Mouse (Mus musculus): ENCODE results near the gene Cdk5r2. TPM values are rescaled to one million over a fixed set of nuclear protein-coding genes. Genes with fewer than 3 reads are reported as not detected.
A peak's percentile ranks its signal among the peaks of the same experiment; 100 is the strongest.

The Cdk5r2 gene
- polyA plus RNA-seq (2014; fragmentation: Nextera tagmentation; extraction: Ambion mirVana) = 0.33 and 0.46 TPM in 2 replicates

- Histone ChIP-seq H3K9me3 (ENCODE audit: control insufficient read depth, low read depth, low read length) (no peaks in the 10 kb centered on the region), H3K4me1 (ENCODE audit: control insufficient read depth, insufficient read depth, low read length) (peaks cover 22% of the 10 kb centered on the region), H3K27me3 (ENCODE audit: control insufficient read depth, insufficient read depth, low read length) (peaks cover 64% of the 10 kb centered on the region), H3K4me3 (ENCODE audit: low read depth, low read length) (peak within 1 kb of the TSS; percentile 40), H3K9ac (replicated peaks; ENCODE audit: low read depth, low read length) (no peak within 1 kb of the TSS), H3K4me2 (replicated peaks; ENCODE audit: low read depth, low read length) (peak within 1 kb of the TSS; percentile 80), H3K36me3 (ENCODE audit: control insufficient read depth, insufficient read depth, low read length) (no peaks in the 10 kb centered on the region), H3K27ac (ENCODE audit: low read length) (no peak within 1 kb of the TSS)
- ATAC-seq (ENCODE audit: insufficient number of reproducible peaks, insufficient read depth, low FRiP score, low read depth) = peak; percentile 89
- 2% methylated on average over 35 of the region's 39 CpGs for whole genome bisulfite sequencing
Measured at GRCm38 (mm10) chr1:74854306-74855056, at the start of gene Cdk5r2. Cdk5r2 (plus strand) TSS chr1:74854934.

- no peak for ATAC-seq (ENCODE audit: insufficient number of reproducible peaks, insufficient read depth, low FRiP score, low read depth)
- WGBS = 21% methylated on average over 4 of the region's 4 CpGs
- Histone ChIP-seq H3K4me2 (replicated peaks; ENCODE audit: low read depth, low read length) (no peak overlapping the region), H3K4me3 (ENCODE audit: low read depth, low read length) (no peak overlapping the region), H3K27ac (ENCODE audit: low read length) (no peak overlapping the region), H3K36me3 (ENCODE audit: control insufficient read depth, insufficient read depth, low read length) (no peaks in the 10 kb centered on the region), H3K9ac (replicated peaks; ENCODE audit: low read depth, low read length) (no peak overlapping the region), H3K4me1 (ENCODE audit: control insufficient read depth, insufficient read depth, low read length) (peaks cover 25% of the 10 kb centered on the region; the same call in 1 of the 2 replicates), H3K27me3 (ENCODE audit: control insufficient read depth, insufficient read depth, low read length) (peaks cover 71% of the 10 kb centered on the region), H3K9me3 (ENCODE audit: control insufficient read depth, low read depth, low read length) (no peaks in the 10 kb centered on the region)
Measured at GRCm38 (mm10) chr1:74805340-74805835, 49.3 kb upstream of the Cdk5r2 start.

GRCm38 (mm10) chr1:74805843-74806242, 48.9 kb upstream of the Cdk5r2 start:
- H3K27me3 ChIP-seq (ENCODE audit: control insufficient read depth, insufficient read depth, low read length) = peaks cover 68% of the 10 kb centered on the region
- no peak overlapping the region for H3K4me2 ChIP-seq (replicated peaks; ENCODE audit: low read depth, low read length)
- H3K27ac ChIP-seq (ENCODE audit: low read length) = no peak overlapping the region
- no peak overlapping the region for H3K9ac ChIP-seq (replicated peaks; ENCODE audit: low read depth, low read length)
- no peak for ATAC-seq (ENCODE audit: insufficient number of reproducible peaks, insufficient read depth, low FRiP score, low read depth)
- H3K9me3 ChIP-seq (ENCODE audit: control insufficient read depth, low read depth, low read length) = no peaks in the 10 kb centered on the region
- WGBS = 24% methylated on average over 5 of the region's 5 CpGs
- H3K36me3 ChIP-seq (ENCODE audit: control insufficient read depth, insufficient read depth, low read length) = no peaks in the 10 kb centered on the region
- H3K4me1 ChIP-seq (ENCODE audit: control insufficient read depth, insufficient read depth, low read length) = peaks cover 25% of the 10 kb centered on the region; the same call in 1 of the 2 replicates
- no peak overlapping the region for H3K4me3 ChIP-seq (ENCODE audit: low read depth, low read length)

GRCm38 (mm10) chr1:74806360-74807311, 48.1 kb upstream of the Cdk5r2 start:
- no peak overlapping the region for H3K9ac ChIP-seq (replicated peaks; ENCODE audit: low read depth, low read length)
- H3K4me3 ChIP-seq (ENCODE audit: low read depth, low read length) = peak overlapping the region; percentile 11
- no peak for ATAC-seq (ENCODE audit: insufficient number of reproducible peaks, insufficient read depth, low FRiP score, low read depth)
- under 1% methylated on average over 35 of the region's 38 CpGs for WGBS
- H3K27me3 ChIP-seq (ENCODE audit: control insufficient read depth, insufficient read depth, low read length) = peaks cover 63% of the 10 kb centered on the region
- H3K36me3 ChIP-seq (ENCODE audit: control insufficient read depth, insufficient read depth, low read length) = no peaks in the 10 kb centered on the region
- no peaks in the 10 kb centered on the region for H3K9me3 ChIP-seq (ENCODE audit: control insufficient read depth, low read depth, low read length)
- peak overlapping the region; percentile 38 for H3K4me2 ChIP-seq (replicated peaks; ENCODE audit: low read depth, low read length)
- no peak overlapping the region for H3K27ac ChIP-seq (ENCODE audit: low read length)
- H3K4me1 ChIP-seq (ENCODE audit: control insufficient read depth, insufficient read depth, low read length) = peaks cover 25% of the 10 kb centered on the region; the same call in 1 of the 2 replicates

- peak overlapping the region; percentile 28; the same call in 1 of the 2 replicates for H3K4me2 ChIP-seq (replicated peaks; ENCODE audit: low read depth, low read length)
- H3K9me3 ChIP-seq (ENCODE audit: control insufficient read depth, low read depth, low read length) = no peaks in the 10 kb centered on the region
- peaks cover 25% of the 10 kb centered on the region; the same call in 1 of the 2 replicates for H3K4me1 ChIP-seq (ENCODE audit: control insufficient read depth, insufficient read depth, low read length)
- peak; percentile 24; the same call in 1 of the 2 replicates for ATAC-seq (ENCODE audit: insufficient number of reproducible peaks, insufficient read depth, low FRiP score, low read depth)
- 5% methylated on average over 23 of the region's 23 CpGs for WGBS
- no peaks in the 10 kb centered on the region for H3K36me3 ChIP-seq (ENCODE audit: control insufficient read depth, insufficient read depth, low read length)
- no peak overlapping the region for H3K9ac ChIP-seq (replicated peaks; ENCODE audit: low read depth, low read length)
- no peak overlapping the region for H3K27ac ChIP-seq (ENCODE audit: low read length)
- H3K27me3 ChIP-seq (ENCODE audit: control insufficient read depth, insufficient read depth, low read length) = peaks cover 53% of the 10 kb centered on the region
- H3K4me3 ChIP-seq (ENCODE audit: low read depth, low read length) = no peak overlapping the region
Measured at GRCm38 (mm10) chr1:74807551-74808071, 47.1 kb upstream of the Cdk5r2 start.

GRCm38 (mm10) chr1:74808078-74808477, 46.7 kb upstream of the Cdk5r2 start:
- Histone ChIP-seq H3K27me3 (ENCODE audit: control insufficient read depth, insufficient read depth, low read length) (peaks cover 49% of the 10 kb centered on the region), H3K9ac (replicated peaks; ENCODE audit: low read depth, low read length) (no peak overlapping the region), H3K4me2 (replicated peaks; ENCODE audit: low read depth, low read length) (peak overlapping the region; percentile 42), H3K4me1 (ENCODE audit: control insufficient read depth, insufficient read depth, low read length) (peaks cover 25% of the 10 kb centered on the region; the same call in 1 of the 2 replicates), H3K4me3 (ENCODE audit: low read depth, low read length) (0 out of 2 replicates have a peak overlapping the region, but pooled peaks have one; percentile 11), H3K27ac (ENCODE audit: low read length) (no peak overlapping the region), H3K36me3 (ENCODE audit: control insufficient read depth, insufficient read depth, low read length) (no peaks in the 10 kb centered on the region), H3K9me3 (ENCODE audit: control insufficient read depth, low read depth, low read length) (no peaks in the 10 kb centered on the region)
- ATAC-seq (ENCODE audit: insufficient number of reproducible peaks, insufficient read depth, low FRiP score, low read depth) = peak; percentile 68; the same call in 1 of the 2 replicates
- WGBS = under 1% methylated on average over 16 of the region's 16 CpGs

GRCm38 (mm10) chr1:74809007-74809406, 45.7 kb upstream of the Cdk5r2 start:
- WGBS = 54% methylated on average over 10 of the region's 10 CpGs
- Histone ChIP-seq H3K4me2 (replicated peaks; ENCODE audit: low read depth, low read length) (no peak overlapping the region), H3K9ac (replicated peaks; ENCODE audit: low read depth, low read length) (no peak overlapping the region), H3K4me3 (ENCODE audit: low read depth, low read length) (no peak overlapping the region), H3K9me3 (ENCODE audit: control insufficient read depth, low read depth, low read length) (no peaks in the 10 kb centered on the region), H3K27me3 (ENCODE audit: control insufficient read depth, insufficient read depth, low read length) (peaks cover 39% of the 10 kb centered on the region), H3K4me1 (ENCODE audit: control insufficient read depth, insufficient read depth, low read length) (peaks cover 20% of the 10 kb centered on the region; the same call in 1 of the 2 replicates), H3K27ac (ENCODE audit: low read length) (no peak overlapping the region), H3K36me3 (ENCODE audit: control insufficient read depth, insufficient read depth, low read length) (no peaks in the 10 kb centered on the region)
- ATAC-seq (ENCODE audit: insufficient number of reproducible peaks, insufficient read depth, low FRiP score, low read depth) = no peak

All from stomach, embryonic 14.5 days (tissue).